Comparison of ENCODE assay signal across 11 mouse cellular contexts in the genomic region with DNA sequence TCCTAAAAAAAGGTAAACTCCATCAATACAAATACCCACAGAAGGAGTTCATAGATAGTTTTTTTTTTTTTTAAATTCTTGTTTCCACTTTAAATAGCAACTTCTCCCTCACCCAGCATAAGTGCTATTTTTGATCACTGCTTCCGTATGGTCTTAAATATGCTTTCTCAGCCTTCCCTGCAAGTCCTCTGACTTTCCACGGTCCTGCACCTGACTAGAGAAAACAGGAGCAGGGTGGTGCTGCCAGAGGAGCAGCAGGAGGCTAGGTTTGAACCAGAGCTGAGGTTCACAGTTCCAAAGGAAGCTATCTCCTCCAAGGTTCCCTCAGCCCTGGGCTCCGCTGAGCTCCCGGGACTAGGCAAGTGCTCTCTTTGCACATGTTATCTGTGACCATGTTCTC.
"Had no signal": no experiment of that assay in that cellular context is flagged by ENCODE, and none has a peak within 500 bp of the region (broad histone marks: within the 10 kb centered on the region; RNA-seq: fewer than 3 reads in every experiment).

No protein-coding gene starts in this region.

- H3K4me1 ChIP-seq: liver, embryonic 13.5 days; lung, embryonic 15.5 days had no signal

- H3K9me3 ChIP-seq: intestine, embryonic 15.5 days; limb, embryonic 12.5 days; liver, embryonic 13.5 days; lung, embryonic 15.5 days had no signal

- H3K27me3 ChIP-seq: intestine, embryonic 15.5 days; limb, embryonic 12.5 days; liver, embryonic 13.5 days; lung, embryonic 15.5 days had no signal

- H3K4me3 ChIP-seq: intestine, embryonic 15.5 days; limb, embryonic 12.5 days; liver, embryonic 13.5 days; lung, embryonic 15.5 days had no signal

- H3K36me3 ChIP-seq: intestine, embryonic 15.5 days; liver, embryonic 13.5 days; lung, embryonic 15.5 days had no signal

- H3K27ac ChIP-seq: intestine, embryonic 15.5 days; limb, embryonic 12.5 days; liver, embryonic 13.5 days; lung, embryonic 15.5 days had no signal

- H3K9ac ChIP-seq: intestine, embryonic 15.5 days; limb, embryonic 12.5 days; liver, embryonic 13.5 days; liver, postnatal 0 days; lung, embryonic 15.5 days had no signal

- H3K4me2 ChIP-seq: intestine, embryonic 15.5 days; limb, embryonic 12.5 days; liver, embryonic 13.5 days; lung, embryonic 15.5 days had no signal

- ATAC-seq: intestine, embryonic 15.5 days had no signal

- DNase-seq: kidney, adult 18-20 months; kidney, postnatal 10 days; kidney, postnatal 4 days; liver; liver, embryonic 13.5 days; liver, postnatal 0 days; midbrain, embryonic 14.5 days; spleen, adult 18-20 months had no signal
